Mouse (Mus musculus) CD4-positive, CD25-positive, alpha-beta regulatory T cell, adult 2 months (primary cell): Measurements from ENCODE around the gene Rbm28.

ENCODE experiments used
- DNase-seq: peaks from one replicate; pipeline ENCODE4 v3.0.0-alpha.2; 2012; ENCODE audit warnings: low read depth, low spot score

The Rbm28 gene

DNA sequence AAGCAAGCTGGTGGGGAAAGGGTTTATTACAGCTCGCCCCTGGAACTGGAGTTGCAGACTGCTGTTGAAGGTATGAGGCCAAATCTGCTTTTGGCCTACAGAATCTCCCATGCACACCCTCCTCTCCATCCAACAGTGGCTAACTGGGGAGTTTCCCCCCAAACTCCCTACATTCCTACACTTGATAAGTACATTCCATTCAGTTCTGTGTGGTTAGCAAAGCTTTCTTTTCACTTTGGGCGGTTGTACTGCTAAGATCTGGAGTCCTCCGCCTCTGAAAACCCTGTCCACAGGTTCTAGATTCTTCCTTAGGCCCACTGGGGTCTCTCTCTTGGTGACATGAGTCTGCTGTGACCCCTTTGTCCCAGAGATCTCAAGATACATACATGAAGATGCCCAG is 19.8 kb downstream of the Rbm28 start:
- no peak for DNase-seq

- DNase-seq = peak; percentile 65
These were observed 21.2 kb downstream of the Rbm28 start for GRCm38 (mm10) chr6:29143608-29144007.

DNA sequence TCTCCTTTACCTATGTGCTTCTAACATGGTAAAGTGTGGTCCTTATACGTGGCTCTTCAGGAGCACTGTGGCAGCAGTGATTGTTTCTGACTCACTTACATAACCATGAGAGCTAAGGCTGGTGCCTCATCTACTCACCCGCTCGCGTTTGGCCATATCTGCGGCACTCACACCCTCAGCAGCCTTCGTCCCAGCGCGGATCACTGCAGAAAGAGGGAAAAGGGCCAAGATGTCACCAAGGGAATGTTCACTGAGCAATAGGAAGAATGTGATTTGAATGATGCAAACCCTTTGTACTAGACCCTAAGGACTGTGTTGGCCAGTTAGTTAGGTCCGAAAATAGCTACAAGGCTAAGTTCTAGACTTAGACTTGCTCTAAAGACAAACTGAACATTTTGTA is 27.4 kb downstream of the Rbm28 start:
- DNase-seq = no peak

- no peak for DNase-seq
These were observed 31.7 kb downstream of the Rbm28 start for GRCm38 (mm10) chr6:29133100-29133499.

DNA sequence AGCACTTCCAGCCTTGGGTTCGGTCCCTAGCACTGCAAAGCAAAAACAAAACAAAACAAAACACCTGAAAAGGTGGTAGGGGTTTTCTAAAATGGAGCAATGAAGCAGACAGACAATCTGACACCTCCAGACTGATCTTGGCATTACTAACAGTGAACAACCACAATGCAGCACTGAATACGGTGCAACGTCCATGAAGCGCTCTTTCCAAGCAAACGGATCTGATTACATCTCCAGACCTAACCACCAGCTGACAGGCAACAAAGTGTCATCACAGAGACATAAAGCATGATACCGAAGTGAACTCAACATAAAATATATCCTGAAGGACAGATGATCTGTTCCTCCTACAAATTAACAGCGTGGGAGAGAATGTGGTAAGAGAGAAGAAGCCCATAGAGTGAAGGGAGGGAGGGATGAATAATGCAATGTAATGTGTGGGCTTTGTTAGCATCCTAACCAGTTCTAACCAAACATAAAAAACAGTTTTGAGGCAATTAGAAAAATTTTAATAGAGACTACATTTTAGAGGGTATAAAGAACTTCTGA is 37.9 kb downstream of the Rbm28 start:
- no peak for DNase-seq

DNA sequence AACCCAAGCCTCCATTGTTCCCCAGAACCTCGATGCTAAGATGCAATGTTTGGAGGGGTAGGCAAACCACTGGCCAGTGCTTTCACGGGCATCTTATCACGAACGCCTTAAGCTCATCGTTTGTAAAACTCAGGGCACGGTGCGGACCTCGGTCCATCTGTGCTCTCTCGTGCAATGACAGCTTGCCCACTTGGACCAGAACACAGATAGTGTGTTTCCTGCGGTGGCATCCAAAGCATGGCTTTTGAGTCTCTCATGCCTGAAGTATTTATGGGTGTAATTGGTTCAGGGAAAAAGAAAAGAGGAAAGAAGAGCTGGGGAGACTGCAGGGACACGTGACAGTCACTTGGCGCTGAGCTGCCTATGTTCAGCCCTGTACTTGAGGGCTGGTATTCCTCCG is 44.8 kb downstream of the Rbm28 start:
- no peak for DNase-seq

- DNase-seq = no peak
These were observed 45.8 kb downstream of the Rbm28 start for GRCm38 (mm10) chr6:29118963-29119362.

DNA sequence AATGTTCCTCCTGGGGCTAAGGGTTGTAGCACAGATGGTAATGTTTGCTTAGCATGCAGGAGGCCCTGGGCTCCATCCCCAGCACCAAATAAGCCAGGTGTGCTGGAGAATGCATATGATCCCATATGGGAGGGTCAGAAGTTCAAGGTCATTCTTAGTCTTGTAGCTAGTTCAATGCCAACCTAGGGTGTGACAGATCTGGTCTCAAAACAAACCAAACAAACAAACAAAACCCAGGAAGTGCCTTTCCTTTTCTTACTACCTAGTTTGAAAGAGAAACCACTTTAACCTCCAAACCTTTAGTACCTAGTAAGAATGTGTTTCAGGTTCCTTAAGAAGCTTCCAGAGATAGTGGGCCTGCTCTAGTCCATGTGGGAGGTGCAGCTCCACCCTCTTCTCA is 46.6 kb downstream of the Rbm28 start:
- DNase-seq = no peak

DNA sequence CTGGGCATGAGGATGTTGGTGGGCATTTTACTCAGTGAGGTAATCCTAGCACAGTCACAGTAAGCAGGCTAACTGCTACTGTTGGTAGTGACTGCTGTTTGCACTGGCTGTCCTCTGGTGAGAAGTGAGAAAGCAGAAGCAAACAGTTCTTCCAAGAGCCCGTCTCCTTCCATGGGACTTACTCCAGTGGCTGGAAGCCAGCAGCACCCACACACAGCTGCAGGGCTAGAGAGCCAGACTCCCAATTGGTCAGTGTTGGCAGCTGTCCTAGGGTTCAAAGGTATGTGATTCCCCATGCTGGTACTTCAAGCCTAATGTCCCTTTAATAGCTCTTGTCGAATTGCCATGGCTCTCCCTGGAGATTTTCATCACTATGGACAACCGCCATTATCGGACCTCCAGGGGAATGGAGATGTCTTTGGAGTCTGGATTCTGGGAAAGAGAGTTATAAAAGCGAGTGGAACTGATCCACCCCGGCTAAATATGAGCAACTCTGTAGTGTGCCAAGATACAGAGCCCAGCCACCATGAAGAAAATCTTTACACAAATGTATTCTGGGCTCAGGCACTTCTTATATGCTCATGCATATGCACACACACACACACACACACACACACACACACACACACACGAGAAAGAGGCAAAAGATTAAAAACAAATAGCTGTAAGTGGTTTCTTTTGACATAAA is 47.2 kb downstream of the Rbm28 start:
- no peak for DNase-seq

- no peak for DNase-seq
These were observed 49.0 kb downstream of the Rbm28 start for GRCm38 (mm10) chr6:29115756-29116155.

DNA sequence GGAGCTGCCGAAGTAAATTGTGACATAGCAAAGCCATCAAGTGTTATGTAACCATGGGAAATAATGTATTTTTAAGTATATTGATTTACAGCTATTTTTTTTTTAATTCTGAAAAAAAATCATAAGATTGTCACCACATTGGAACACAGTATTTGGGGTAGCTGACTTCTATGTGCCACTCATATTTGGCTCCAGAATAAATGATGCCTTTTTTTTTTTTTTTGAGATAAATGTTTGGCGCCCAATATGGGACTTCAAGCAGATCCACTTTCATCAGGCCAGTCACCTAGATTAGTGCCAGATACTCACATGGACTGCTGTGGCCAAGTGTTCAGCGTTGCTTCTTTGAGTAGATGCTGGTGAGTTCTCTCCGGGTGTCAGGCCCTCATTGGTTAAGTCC is 53.3 kb downstream of the Rbm28 start:
- DNase-seq = no peak

DNA sequence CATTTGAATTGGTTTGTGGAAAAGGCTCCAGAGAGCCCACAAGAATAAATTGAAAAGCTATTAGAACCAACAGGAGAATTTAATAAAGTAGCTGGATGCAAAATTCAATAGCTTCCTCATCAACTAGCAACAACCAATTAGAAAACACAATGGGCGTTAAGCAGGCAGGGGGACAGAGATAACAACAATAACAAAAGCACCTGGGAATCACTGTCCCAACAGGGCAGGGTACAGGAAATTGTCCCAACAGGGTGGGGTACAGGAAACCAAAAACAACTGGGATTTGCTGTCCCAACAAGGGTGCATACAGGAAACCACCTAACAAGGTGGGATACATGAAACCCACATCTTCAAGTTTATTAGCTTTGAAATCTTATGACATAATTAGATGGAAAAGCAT is 56.4 kb downstream of the Rbm28 start:
- DNase-seq = no peak

DNA sequence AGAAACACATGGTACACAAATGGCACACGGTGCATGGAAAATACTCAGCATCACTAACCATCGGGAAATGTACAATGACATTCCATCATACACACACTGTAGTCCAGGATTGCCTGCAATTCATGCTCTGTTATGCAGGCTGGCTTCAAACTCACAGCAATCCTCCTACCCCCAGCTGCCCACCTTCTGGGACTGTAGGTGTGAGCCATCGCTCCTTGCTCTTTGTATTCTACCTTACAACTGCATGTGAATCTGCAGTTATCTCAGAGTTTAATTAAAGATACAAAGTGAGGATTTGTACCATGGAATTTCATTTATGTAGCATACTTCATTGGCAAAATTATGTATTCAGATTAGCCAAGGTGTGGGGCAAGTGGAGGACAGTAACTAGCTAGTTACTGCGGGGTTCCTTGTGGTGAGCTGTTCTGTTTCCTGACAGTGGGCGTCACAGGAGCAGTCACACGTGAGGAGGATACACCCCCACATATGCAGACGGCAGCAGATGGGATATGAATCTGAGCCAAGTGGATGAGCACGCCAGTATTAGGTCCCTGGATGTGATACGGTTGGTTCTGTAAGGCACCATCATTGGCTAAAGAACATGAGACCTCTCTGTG is 63.5 kb downstream of the Rbm28 start:
- DNase-seq = no peak

GRCm38 (mm10) chr6:29100423-29100822 is 64.4 kb downstream of the Rbm28 start:
- no peak for DNase-seq

- DNase-seq = no peak
These were observed 65.2 kb downstream of the Rbm28 start for GRCm38 (mm10) chr6:29099536-29100170.

GRCm38 (mm10) chr6:29092904-29093303 is 71.9 kb downstream of the Rbm28 start:
- no peak for DNase-seq

- no peak for DNase-seq
These were observed 72.6 kb downstream of the Rbm28 start for GRCm38 (mm10) chr6:29092234-29092633.

DNA sequence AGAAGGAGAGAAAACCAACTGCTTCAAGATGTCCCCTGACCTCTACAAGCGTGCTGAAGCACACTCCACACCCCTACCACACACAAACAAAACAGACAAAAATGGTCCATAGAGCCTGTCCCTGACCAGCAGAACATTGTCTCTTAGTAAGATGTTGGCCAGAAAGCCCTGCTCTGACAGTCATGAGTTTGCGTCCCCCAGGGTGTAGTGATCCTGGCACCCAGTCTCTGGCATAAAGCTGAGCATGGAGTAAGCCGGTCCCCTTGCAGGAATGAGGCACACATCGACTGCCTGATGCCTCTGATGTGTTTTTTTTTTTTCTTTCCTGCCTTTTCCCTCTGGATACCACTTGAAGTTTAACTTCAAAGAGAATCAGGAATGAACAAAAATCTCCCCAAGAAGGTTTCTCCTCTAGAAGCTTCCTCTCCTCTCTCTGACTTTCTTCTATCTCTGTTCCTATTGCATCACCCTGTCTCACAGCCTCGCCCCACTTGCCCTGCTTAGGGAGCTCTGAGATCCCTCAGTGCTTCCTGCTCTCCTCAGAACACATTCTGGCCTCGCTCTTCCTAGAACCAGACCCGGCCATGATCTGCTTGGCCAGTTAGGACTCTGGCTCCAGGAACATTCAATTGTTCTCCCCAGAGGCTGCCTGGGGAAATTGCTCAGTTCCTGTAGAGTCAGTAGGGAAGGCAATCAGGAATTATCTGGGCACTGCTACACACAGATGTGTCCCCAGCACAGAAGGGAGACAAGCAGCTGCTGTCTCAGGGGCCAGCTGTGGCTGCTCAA is 76.7 kb downstream of the Rbm28 start:
- DNase-seq = no peak

DNA sequence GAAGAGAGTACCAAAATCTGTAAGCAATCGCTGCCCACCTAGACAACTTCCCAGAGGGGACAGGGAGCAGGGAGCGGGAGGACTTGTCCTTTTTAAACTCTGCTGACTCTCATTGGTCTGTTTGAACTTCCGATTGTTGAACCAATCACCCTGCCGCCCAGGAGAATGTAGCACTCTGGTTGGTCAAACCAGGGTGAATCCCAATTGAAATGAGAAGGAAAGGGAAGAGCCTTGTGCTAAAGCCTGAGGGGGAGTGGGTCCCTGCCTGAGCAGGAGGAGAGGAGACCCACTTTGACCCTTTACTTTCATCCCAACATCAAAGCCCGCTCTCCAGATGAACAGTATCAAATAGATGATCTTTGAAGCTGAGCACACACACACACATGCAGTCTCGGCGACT is 80.4 kb downstream of the Rbm28 start:
- DNase-seq = no peak

DNA sequence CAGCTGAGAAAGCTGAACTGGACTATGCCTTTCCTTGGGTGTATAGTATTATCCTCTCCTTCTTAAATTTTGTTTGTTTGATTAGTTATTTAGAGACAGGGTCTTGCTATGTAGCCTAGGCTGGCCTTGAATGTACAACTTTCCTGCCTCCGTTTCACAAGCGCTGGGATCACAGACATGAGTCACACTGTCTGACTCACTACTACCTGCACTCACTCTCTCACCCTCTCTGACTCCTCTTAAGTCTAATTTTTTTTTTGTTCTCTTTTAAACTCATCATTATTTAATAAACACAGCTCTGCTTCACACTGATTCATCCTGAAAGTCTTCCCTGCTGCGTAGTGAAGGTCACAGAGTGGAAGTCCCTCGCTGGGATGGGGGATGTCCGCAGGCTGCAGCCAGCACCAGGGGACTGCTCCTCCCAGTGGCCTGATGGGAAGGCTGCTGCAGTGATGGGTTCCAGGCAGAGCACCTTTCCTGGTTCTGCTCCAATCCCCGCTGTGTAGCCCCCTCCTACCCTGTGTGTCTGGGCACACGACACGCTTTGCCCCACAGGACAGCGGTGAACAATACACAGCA is 81.9 kb downstream of the Rbm28 start:
- DNase-seq = no peak

DNA sequence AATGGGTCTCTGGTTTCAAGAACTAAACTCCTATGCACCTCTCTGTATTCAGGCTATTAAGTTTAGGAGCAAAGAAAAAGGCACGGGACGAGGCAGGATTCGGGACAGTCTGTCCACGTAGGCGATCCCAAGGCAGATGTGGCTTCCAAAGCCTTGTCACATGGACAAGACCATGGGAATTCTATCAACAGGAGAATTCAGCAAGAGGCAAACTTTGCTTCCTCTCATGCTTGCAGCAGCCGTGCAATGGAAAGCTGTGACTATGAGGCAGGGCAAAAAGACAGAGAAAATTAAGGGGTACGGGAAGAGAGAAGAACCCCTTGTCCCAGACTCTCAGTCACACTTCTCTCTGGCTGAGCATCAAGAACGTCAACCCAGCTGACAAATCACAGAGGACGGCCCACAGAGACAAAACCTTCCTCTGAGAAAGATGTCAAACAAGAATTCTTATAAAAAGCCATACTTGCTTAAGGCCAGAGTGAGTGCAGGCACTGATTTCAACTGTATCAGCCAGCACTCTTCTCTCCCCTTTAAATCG is 82.9 kb downstream of the Rbm28 start:
- DNase-seq = no peak
